8 mouse cellular contexts compared by ENCODE assay signal in genomic region chr11:69411073-69411535, GRCm38 (mm10). TPM values are rescaled to one million over a fixed set of nuclear protein-coding genes. Genes with fewer than 3 reads are reported as not detected.
DNase-seq lines count a peak whose midpoint lies in the region; ATAC-seq and TF ChIP-seq lines count a peak whose summit lies in the region.

No protein-coding gene starts in this region.

- under 1% methylated on average over 26 of the region's 26 CpGs for WGBS in heart, embryonic 14.5 days
- WGBS in liver, embryonic 14.5 days (ENCODE audit: insufficient replicate concordance): under 1% methylated on average over 26 of the region's 26 CpGs
- WGBS in neural tube, embryonic 12.5 days: under 1% methylated on average over 26 of the region's 26 CpGs
- 0% methylated on average over 26 of the region's 26 CpGs for WGBS in stomach, postnatal 0 days

- DNase-seq in B cell, adult 2 months: peak; percentile 86 to 88
- peak; percentile 84 for DNase-seq in c-Kit-negative CD71-positive TER-119-positive erythroid progenitor cells, embryonic 14.5 days (ENCODE audit: low read depth, low spot score)
- DNase-seq in fibroblast of lung, adult 2 months (ENCODE audit: low read depth): peak; percentile 87
- DNase-seq in kidney, postnatal 14 days: peak; percentile 99
- DNase-seq in liver, embryonic 14.5 days (ENCODE audit: low read depth in 3 of 3, low spot score in 3 of 3): peak; percentile 86 to 89 (median 87)
- peak; percentile 98 for DNase-seq in stomach, postnatal 0 days (ENCODE audit: low spot score)

- peak overlapping the region; percentile 75 for H3K4me3 ChIP-seq in heart, embryonic 14.5 days (ENCODE audit: control insufficient read depth in 1 of 2, insufficient read depth in 1 of 2, low read depth in 1 of 2, low read length in 2 of 2)
- H3K4me3 ChIP-seq in liver, embryonic 14.5 days (ENCODE audit: insufficient read depth in 1 of 2, low read depth in 2 of 2, low read length in 2 of 2): peak overlapping the region; percentile 62 to 94
- H3K4me3 ChIP-seq in neural tube, embryonic 12.5 days: peak overlapping the region; percentile 80
- H3K4me3 ChIP-seq in stomach, postnatal 0 days (ENCODE audit: low read depth, low read length): peak overlapping the region; percentile 73

- ATAC-seq in heart, embryonic 14.5 days (ENCODE audit: insufficient number of reproducible peaks, insufficient read depth, low FRiP score, low read depth): peak; percentile 62
- peak; percentile 47 for ATAC-seq in liver, embryonic 14.5 days (ENCODE audit: insufficient read depth)
- peak; percentile 54 for ATAC-seq in neural tube, embryonic 12.5 days (ENCODE audit: low FRiP score, low read depth)
- peak; percentile 63 for ATAC-seq in stomach, postnatal 0 days (ENCODE audit: low FRiP score, low TSS enrichment)

- H3K27me3 ChIP-seq in heart, embryonic 14.5 days (ENCODE audit: control insufficient read depth, insufficient read depth, low read length): no peaks in the 10 kb centered on the region
- H3K27me3 ChIP-seq in liver, embryonic 14.5 days (ENCODE audit: control insufficient read depth, insufficient read depth, low read length): no peaks in the 10 kb centered on the region
- no peaks in the 10 kb centered on the region for H3K27me3 ChIP-seq in neural tube, embryonic 12.5 days (replicated peaks)
- no peaks in the 10 kb centered on the region for H3K27me3 ChIP-seq in stomach, postnatal 0 days (ENCODE audit: control insufficient read depth, insufficient read depth, low read length)

- H3K4me2 ChIP-seq in heart, embryonic 14.5 days (ENCODE audit: low read length): peak overlapping the region; percentile 77
- H3K4me2 ChIP-seq in liver, embryonic 14.5 days (ENCODE audit: low read depth): peak overlapping the region; percentile 100
- peak overlapping the region; percentile 98 for H3K4me2 ChIP-seq in neural tube, embryonic 12.5 days (replicated peaks)
- peak overlapping the region; percentile 95 for H3K4me2 ChIP-seq in stomach, postnatal 0 days (replicated peaks; ENCODE audit: low read depth)

- H3K4me1 ChIP-seq in heart, embryonic 14.5 days (ENCODE audit: control insufficient read depth in 2 of 2, insufficient read depth in 2 of 2, low read length in 2 of 2): peaks cover 37 to 44% of the 10 kb centered on the region in 2 experiments
- H3K4me1 ChIP-seq in liver, embryonic 14.5 days (replicated peaks; ENCODE audit: control insufficient read depth in 2 of 2, insufficient read depth in 2 of 2, low read length in 1 of 2): peaks cover 8 to 32% of the 10 kb centered on the region in 2 experiments
- peaks cover 56% of the 10 kb centered on the region for H3K4me1 ChIP-seq in neural tube, embryonic 12.5 days
- H3K4me1 ChIP-seq in stomach, postnatal 0 days (replicated peaks; ENCODE audit: control insufficient read depth, insufficient read depth): peaks cover 21% of the 10 kb centered on the region

- no peak for TF ChIP-seq EP300 in liver, embryonic 14.5 days (IDR thresholded peaks at IDR 0.05; ENCODE audit: low read depth)
- TF ChIP-seq EP300 in stomach, postnatal 0 days (optimal IDR thresholded peaks at IDR 0.05): peak; percentile 75

- H3K27ac ChIP-seq in heart, embryonic 14.5 days (replicated peaks in 1 of 2; ENCODE audit: control insufficient read depth in 1 of 2, insufficient read depth in 1 of 2, low read depth in 2 of 2, low read length in 2 of 2): peak overlapping the region; percentile 98 to 99
- H3K27ac ChIP-seq in liver, embryonic 14.5 days: peak overlapping the region; percentile 82
- peak overlapping the region; percentile 95 for H3K27ac ChIP-seq in neural tube, embryonic 12.5 days
- peak overlapping the region; percentile 99 for H3K27ac ChIP-seq in stomach, postnatal 0 days (replicated peaks)

- no peak for TF ChIP-seq CTCF in liver, embryonic 14.5 days (IDR thresholded peaks at IDR 0.05; ENCODE audit: low read depth)
- no peak for TF ChIP-seq CTCF in stomach, postnatal 0 days (IDR thresholded peaks at IDR 0.05; ENCODE audit: low read depth)

- H3K9ac ChIP-seq in heart, embryonic 14.5 days (ENCODE audit: low read length): peak overlapping the region; percentile 94
- H3K9ac ChIP-seq in liver, embryonic 14.5 days (replicated peaks): peak overlapping the region; percentile 68
- peak overlapping the region; percentile 91 for H3K9ac ChIP-seq in neural tube, embryonic 12.5 days
- peak overlapping the region; percentile 84 for H3K9ac ChIP-seq in stomach, postnatal 0 days (ENCODE audit: low read length)

- H3K36me3 ChIP-seq in heart, embryonic 14.5 days (ENCODE audit: control insufficient read depth, insufficient read depth, low read length): peaks cover 37% of the 10 kb centered on the region
- H3K36me3 ChIP-seq in liver, embryonic 14.5 days (replicated peaks; ENCODE audit: control insufficient read depth, insufficient read depth, low read depth): peaks cover 1% of the 10 kb centered on the region
- peaks cover 29% of the 10 kb centered on the region for H3K36me3 ChIP-seq in neural tube, embryonic 12.5 days
- H3K36me3 ChIP-seq in stomach, postnatal 0 days (ENCODE audit: control insufficient read depth, insufficient read depth, low read length): peaks cover 14% of the 10 kb centered on the region

- H3K9me3 ChIP-seq in heart, embryonic 14.5 days (ENCODE audit: control insufficient read depth, low read length): no peaks in the 10 kb centered on the region
- H3K9me3 ChIP-seq in liver, embryonic 14.5 days (ENCODE audit: control insufficient read depth, low read length): no peaks in the 10 kb centered on the region
- no peaks in the 10 kb centered on the region for H3K9me3 ChIP-seq in neural tube, embryonic 12.5 days
- H3K9me3 ChIP-seq in stomach, postnatal 0 days (ENCODE audit: control insufficient read depth, low read length): no peaks in the 10 kb centered on the region

RNA-seq across cellular contexts. Expression of gene Kdm6b, which starts 2.4 kb away (rescaled TPM):
- 18.0 and 22.0 TPM in 2 replicates for polyA plus RNA-seq in heart, embryonic 14.5 days (2014; fragmentation: Nextera tagmentation; extraction: Ambion mirVana)
- 1.1 and 1.4 TPM in 2 replicates for polyA plus RNA-seq in liver, embryonic 14.5 days (2012; rRNA removed)
- polyA plus RNA-seq in liver, embryonic 14.5 days (2014; fragmentation: Nextera tagmentation; extraction: Ambion mirVana): 2.9 TPM in 2 replicates
- 48.6 and 52.4 TPM in 2 replicates for polyA plus RNA-seq in neural tube, embryonic 12.5 days (2016; fragmentation: Nextera tagmentation; extraction: Ambion mirVana)
- polyA plus RNA-seq in stomach, postnatal 0 days (2015; fragmentation: Nextera tagmentation; extraction: Ambion mirVana): 12.9 and 13.1 TPM in 2 replicates

RNA-seq across cellular contexts. Expression of gene Tmem88, which starts 13.1 kb away (rescaled TPM):
- polyA plus RNA-seq in heart, embryonic 14.5 days (2014; fragmentation: Nextera tagmentation; extraction: Ambion mirVana): 43.1 and 46.7 TPM in 2 replicates
- polyA plus RNA-seq in liver, embryonic 14.5 days (2012; rRNA removed): 3.7 and 5.3 TPM in 2 replicates
- polyA plus RNA-seq in liver, embryonic 14.5 days (2014; fragmentation: Nextera tagmentation; extraction: Ambion mirVana): 4.6 TPM in 2 replicates
- 13.7 TPM in 2 replicates for polyA plus RNA-seq in neural tube, embryonic 12.5 days (2016; fragmentation: Nextera tagmentation; extraction: Ambion mirVana)
- 14.9 and 17.8 TPM in 2 replicates for polyA plus RNA-seq in stomach, postnatal 0 days (2015; fragmentation: Nextera tagmentation; extraction: Ambion mirVana)

RNA-seq across cellular contexts. Expression of gene Cyb5d1, which starts 15.7 kb away (rescaled TPM):
- polyA plus RNA-seq in heart, embryonic 14.5 days (2014; fragmentation: Nextera tagmentation; extraction: Ambion mirVana): 19.9 and 22.1 TPM in 2 replicates
- 4.8 and 8.3 TPM in 2 replicates for polyA plus RNA-seq in liver, embryonic 14.5 days (2012; rRNA removed)
- polyA plus RNA-seq in liver, embryonic 14.5 days (2014; fragmentation: Nextera tagmentation; extraction: Ambion mirVana): 6.2 and 7.3 TPM in 2 replicates
- 48.5 and 49.9 TPM in 2 replicates for polyA plus RNA-seq in neural tube, embryonic 12.5 days (2016; fragmentation: Nextera tagmentation; extraction: Ambion mirVana)
- 9.1 and 9.5 TPM in 2 replicates for polyA plus RNA-seq in stomach, postnatal 0 days (2015; fragmentation: Nextera tagmentation; extraction: Ambion mirVana)

RNA-seq across cellular contexts. Expression of gene Naa38, which starts 15.8 kb away (rescaled TPM):
- 158 and 174 TPM in 2 replicates for polyA plus RNA-seq in heart, embryonic 14.5 days (2014; fragmentation: Nextera tagmentation; extraction: Ambion mirVana)
- 70.9 and 76.9 TPM in 2 replicates for polyA plus RNA-seq in liver, embryonic 14.5 days (2012; rRNA removed)
- polyA plus RNA-seq in liver, embryonic 14.5 days (2014; fragmentation: Nextera tagmentation; extraction: Ambion mirVana): 120 and 127 TPM in 2 replicates
- polyA plus RNA-seq in neural tube, embryonic 12.5 days (2016; fragmentation: Nextera tagmentation; extraction: Ambion mirVana): 105 and 111 TPM in 2 replicates
- 153 and 170 TPM in 2 replicates for polyA plus RNA-seq in stomach, postnatal 0 days (2015; fragmentation: Nextera tagmentation; extraction: Ambion mirVana)

RNA-seq across cellular contexts. Expression of gene Chd3, which starts 41.9 kb away (rescaled TPM):
- 16.5 TPM in 2 replicates for polyA plus RNA-seq in heart, embryonic 14.5 days (2014; fragmentation: Nextera tagmentation; extraction: Ambion mirVana)
- 13.7 and 14.3 TPM in 2 replicates for polyA plus RNA-seq in liver, embryonic 14.5 days (2012; rRNA removed)
- polyA plus RNA-seq in liver, embryonic 14.5 days (2014; fragmentation: Nextera tagmentation; extraction: Ambion mirVana): 1.9 and 2.4 TPM in 2 replicates
- polyA plus RNA-seq in neural tube, embryonic 12.5 days (2016; fragmentation: Nextera tagmentation; extraction: Ambion mirVana): 87.1 and 93.0 TPM in 2 replicates
- 18.4 and 18.9 TPM in 2 replicates for polyA plus RNA-seq in stomach, postnatal 0 days (2015; fragmentation: Nextera tagmentation; extraction: Ambion mirVana)

Comparison
In these comparisons a context has a peak if more than half of its experiments do, and no peak if none do; other contexts are left out.
1. Peak in every context shown above with its lines: DNase-seq, ATAC-seq, H3K4me3 ChIP-seq and H3K27ac ChIP-seq.